Mouse (Mus musculus) c-Kit-negative CD71-positive TER-119-positive erythroid progenitor cells, embryonic 14.5 days (primary cell): ENCODE results near the gene Tshz2.
"Not testable (repeated sequence)": the region's sequence is repeated elsewhere in the genome, so short reads cannot be mapped to it uniquely, and the experiment has no call there.

Source experiments
- DNase-seq: peaks from one replicate; pipeline ENCODE4 v3.0.0-alpha.2; 2013; ENCODE audit warnings: low read depth, low spot score

Gene Tshz2

GRCm38 (mm10) chr2:169755091-169755490 is 122.3 kb downstream of the Tshz2 start:
- DNase-seq, result no peak

GRCm38 (mm10) chr2:169758120-169758519 is 125.3 kb downstream of the Tshz2 start:
- DNase-seq, result no peak

DNA sequence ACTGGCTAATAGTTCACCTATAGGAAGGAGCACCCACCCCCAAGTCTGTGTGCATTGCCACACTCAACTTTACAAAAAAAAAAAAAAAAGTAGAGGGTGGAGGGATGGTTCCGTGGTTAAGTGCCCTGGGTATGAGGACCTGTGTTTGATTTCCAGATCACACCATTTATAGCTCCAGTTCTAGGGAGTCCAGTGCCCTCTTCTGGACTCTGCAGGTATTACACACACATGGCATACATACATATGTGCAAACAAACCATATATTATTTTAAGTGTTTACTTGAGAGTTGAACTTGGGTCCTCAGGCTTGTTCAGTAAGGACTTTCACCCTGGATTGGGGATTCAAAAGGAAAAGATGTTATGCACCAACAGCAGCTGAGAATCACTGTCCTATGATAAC is 127.3 kb downstream of the Tshz2 start:
- no peak for DNase-seq

GRCm38 (mm10) chr2:169761726-169762125 is 128.9 kb downstream of the Tshz2 start:
- no peak for DNase-seq

- DNase-seq, result no peak
Observed at GRCm38 (mm10) chr2:169762301-169762700, 129.5 kb downstream of the Tshz2 start.

- DNase-seq, result no peak
Observed at GRCm38 (mm10) chr2:169763716-169764115, 130.9 kb downstream of the Tshz2 start.

GRCm38 (mm10) chr2:169766247-169766646 is 133.4 kb downstream of the Tshz2 start:
- DNase-seq, result no peak

DNA sequence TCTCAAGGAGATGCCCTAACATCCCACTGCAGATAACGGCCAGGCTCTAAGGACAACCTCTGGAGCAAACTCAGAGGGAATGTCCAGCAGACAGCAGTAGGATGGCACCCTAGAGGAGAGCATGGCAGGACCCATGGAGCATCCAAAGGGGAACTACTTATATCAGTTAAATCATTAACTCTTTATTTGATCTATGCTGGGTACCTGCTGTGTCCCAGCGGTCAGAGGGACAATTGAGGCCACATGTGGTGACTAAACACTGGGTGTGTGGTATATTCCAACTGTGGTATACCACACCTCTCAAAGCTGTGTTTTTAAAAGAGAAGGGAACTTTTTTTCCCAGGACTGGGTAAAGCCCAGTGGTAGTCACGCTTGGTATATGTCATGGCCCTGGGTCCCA is 134.5 kb downstream of the Tshz2 start:
- DNase-seq, result no peak

GRCm38 (mm10) chr2:169775078-169775477 is 142.3 kb downstream of the Tshz2 start:
- DNase-seq, result no peak

DNA sequence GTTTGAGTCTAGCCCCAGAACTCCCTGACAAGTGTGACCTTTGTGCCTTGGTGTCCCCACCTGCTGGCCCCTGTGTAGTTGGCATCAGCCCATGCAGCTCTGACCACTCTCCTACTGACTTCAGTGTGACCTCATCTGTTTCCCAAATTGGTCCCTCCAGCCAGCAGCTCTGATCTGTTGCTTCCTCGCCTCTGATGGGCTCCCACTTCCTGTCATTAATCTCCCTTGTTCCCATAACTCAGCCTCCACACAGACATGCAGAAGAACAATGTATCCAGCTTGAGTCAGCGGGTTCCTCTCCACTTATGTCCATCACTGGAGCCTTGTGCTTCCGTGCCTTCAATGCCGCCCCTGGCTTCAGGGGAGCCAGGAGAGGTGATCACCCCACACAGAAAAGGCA is 144.4 kb downstream of the Tshz2 start:
- no peak for DNase-seq

GRCm38 (mm10) chr2:169777764-169778163 is 145.0 kb downstream of the Tshz2 start:
- no peak for DNase-seq

DNA sequence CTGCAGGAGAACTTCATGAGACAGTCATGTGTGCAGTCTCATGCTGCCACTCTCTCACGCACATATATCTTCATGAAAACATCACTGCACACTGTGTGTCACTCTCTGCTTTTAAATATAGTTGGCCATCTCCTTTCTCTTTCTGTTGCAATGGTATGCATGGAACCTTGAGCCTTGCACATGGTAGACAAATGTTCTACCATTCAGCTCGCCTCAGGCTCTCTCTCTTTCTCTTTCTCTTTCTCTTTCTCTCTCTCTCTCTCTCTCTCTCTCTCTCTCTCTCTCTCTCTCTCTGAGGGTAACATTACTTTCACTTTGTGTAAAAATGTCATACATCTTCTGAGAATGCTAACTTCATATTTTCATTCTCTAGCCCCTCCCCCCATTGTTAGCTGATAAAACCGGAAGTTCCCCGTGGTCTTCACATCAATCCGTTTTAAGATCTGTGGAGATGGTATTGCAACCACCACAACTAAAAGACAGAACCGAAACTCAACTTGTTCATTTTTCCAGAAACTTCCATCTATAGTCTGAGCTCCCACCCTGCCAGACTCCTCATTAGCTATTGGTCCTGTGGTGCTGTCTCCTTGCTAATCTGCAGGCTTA is 146.0 kb downstream of the Tshz2 start:
- DNase-seq, result no peak

DNA sequence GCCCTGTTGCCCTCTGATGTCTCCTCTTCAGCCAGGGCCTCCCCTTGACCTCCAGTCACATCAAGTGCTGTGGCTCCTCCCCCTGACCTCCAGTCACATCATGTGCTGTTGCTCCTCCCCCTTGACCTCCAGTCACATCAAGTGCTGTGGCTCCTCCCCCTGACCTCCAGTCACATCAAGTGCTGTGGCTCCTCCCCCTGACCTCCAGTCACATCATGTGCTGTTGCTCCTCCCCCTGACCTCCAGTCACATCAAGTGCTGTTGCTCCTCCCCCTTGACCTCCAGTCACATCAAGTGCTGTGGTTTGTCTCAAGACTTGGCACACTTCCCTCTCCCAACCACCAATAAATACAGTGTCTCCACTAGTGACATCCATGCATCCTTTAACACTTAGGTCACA is 148.9 kb downstream of the Tshz2 start:
- DNase-seq, result not testable (repeated sequence)

DNA sequence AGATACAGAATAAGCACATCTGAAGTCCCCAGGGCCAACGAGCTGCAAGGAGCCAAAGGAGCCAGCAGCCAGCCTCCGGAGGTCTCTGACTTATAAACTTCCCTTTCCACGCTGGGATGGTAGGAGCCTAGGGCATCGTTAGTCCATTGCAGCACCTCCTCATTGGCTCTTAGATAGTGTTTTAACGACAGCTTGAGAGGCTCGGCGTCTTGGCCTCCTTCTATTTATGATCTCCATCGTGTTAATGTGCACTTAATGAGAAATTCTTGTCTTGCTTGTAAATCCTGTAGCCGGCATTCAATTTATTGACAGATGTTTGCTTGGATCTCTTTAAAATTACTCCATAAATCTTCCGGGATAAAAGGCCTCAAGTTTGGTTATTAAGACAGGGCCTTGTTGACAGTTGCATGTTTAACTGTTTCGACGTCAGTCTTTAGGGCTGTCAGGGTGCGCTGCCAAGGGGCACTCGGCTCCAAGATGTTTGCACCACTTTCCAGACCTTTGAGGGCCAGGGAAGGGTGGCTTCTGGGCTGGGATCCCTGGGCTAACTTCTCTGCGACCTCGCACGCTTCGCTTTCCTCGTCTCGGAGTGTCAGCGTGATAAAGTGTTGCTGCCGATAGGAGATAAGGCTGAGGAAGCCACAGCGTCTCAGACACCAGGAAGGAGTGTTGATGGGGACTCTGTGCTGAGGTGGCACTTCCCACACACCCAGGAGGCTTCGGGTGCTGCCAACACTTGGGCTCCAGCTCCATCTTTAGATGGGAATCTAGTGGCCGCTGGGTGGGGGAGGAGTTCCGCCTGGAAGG is 150.3 kb downstream of the Tshz2 start:
- no peak for DNase-seq

DNA sequence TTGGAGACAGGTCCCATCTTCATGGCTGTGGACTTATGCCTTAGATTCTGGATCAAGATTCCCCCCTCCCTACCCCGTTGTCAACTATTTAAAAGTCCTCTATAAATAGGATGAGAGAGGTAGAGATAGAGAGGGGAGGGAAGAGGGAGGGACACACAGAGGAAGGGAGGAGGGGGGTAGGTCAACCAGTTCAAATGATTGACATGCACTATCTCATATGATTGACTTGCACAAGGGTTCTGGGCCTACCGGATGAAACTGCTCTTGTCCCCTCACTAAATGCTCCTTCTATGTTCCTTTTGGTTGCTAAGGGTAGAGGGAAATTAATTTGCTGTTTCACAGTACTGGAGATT is 150.8 kb downstream of the Tshz2 start:
- no peak for DNase-seq

GRCm38 (mm10) chr2:169787381-169787780 is 154.6 kb downstream of the Tshz2 start:
- no peak for DNase-seq

DNA sequence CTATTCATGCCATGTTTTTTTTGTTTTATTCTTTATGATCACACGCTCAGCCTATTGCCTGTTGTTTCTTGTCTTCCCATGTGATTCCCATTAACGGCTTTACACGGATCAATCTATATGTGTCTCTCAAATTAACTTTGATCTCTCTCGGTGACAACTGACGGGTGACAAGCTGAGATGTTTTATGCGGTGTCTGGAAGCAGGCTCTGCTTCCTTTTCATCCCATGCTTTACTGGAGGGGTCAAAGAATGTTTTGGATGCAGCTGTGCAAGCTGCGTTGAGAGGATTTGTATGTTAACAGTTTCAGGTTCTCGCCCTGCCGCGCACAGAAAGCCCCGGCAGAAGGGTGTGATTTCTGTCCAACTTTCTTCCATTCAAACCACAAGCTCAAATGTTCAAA is 155.1 kb downstream of the Tshz2 start:
- DNase-seq, result no peak

DNA sequence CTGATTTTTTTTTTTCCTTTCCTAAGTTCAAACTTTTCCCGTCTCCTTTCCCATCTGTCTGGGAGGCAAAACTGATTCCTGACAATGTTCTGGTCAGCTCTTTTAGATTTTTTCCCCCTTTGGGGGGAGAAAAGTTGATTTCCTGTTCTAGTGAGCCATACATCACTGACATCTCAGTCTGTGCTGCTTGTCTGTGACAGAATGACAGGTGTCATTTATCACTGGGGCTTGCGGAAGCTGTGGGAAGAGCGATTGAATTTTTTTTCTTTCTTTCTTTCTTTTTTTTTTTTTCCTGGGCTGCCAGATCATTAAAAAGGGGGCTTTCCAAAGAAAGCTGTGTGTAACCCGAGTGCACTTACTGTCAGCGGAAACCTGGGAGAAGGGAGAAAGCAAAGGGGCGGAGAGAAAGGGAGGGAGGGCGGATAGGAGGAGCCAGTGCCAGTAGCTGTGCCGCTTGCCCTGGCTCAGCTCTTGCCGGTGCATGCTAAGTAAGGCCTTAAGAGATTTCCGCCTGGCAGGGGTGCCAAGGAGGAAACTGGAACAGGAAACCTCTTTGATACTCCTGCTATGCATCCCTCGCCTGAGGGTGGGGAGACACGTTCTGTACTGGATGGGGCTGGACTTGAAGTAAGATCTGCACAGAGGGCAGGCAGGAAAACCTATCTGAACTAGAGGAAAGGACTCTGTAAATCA is 157.8 kb downstream of the Tshz2 start:
- DNase-seq, result no peak

- DNase-seq, result no peak
Observed at GRCm38 (mm10) chr2:169792706-169793105, 159.9 kb downstream of the Tshz2 start.

- no peak for DNase-seq
Observed at GRCm38 (mm10) chr2:169802241-169802640, 169.4 kb downstream of the Tshz2 start.

GRCm38 (mm10) chr2:169804380-169804779 is 171.6 kb downstream of the Tshz2 start:
- DNase-seq, result no peak

- no peak for DNase-seq
Observed at GRCm38 (mm10) chr2:169805545-169805944, 172.7 kb downstream of the Tshz2 start.

- no peak for DNase-seq
Observed at GRCm38 (mm10) chr2:169811589-169811988, 178.8 kb downstream of the Tshz2 start.
